In the genomic region with DNA sequence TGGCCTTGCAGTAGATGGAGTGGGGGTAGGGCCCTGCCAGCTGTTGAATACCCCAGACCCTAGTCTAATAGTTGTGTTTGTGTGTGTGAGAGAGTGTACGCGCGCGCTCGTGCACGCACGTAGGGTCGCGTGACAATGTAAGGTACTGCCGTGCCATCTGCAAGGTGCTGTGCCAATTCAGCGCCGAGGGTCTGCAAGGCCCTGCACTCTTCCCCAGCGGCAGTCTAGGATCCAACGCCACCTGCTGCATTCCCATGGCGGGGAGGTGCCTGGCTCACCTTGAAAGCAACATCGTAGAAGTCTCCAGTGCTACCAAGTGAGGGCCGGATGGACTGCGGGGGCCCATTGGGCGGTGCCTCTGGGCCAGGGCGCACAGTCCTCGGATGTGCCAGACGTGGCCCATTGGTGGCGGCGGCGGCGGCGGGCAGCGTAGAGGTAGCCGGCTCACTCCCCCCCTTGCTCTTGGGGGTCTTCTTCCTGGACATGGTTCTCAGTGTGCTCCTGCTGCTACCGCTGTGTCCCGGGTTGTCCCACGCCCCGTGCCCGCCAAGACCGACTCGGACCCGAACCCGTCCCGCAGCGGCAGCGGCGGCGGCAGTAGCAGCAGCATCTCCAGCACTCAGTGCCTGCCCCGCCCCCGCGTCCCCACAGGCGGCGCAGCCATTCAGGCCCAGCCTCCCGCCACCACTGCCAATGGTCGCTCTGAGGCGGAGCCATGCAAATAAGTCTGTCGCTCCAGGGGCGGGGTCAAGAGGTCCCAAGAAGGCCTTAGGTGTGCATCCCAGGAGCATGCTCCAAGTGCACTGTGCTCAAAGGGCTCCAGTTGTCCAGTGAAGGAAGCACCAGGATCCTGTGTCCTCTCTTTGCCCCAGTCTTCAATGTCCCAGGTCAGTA, we compare ENCODE assay signal across 8 mouse cellular contexts. TPM values are rescaled to one million over a fixed set of nuclear protein-coding genes. Genes with fewer than 3 reads are reported as not detected.
DNase-seq lines count a peak whose midpoint lies in the region; ATAC-seq and TF ChIP-seq lines count a peak whose summit lies in the region.

No protein-coding gene starts in this region.

- TF ChIP-seq CTCF in cortical plate, adult 2 months (IDR thresholded peaks at IDR 0.05; ENCODE audit: extremely low read depth, insufficient read depth, low read length), result no peak
- peak; percentile 22; the same call in 1 of the 2 replicates for TF ChIP-seq CTCF in gastrocnemius, adult 2 months (IDR thresholded peaks at IDR 0.05)
- peak; percentile 15; the same call in 1 of the 2 replicates for TF ChIP-seq CTCF in left cerebral cortex, adult 2 months (IDR thresholded peaks at IDR 0.05)

- peak overlapping the region; percentile 84 for H3K4me2 ChIP-seq in hindbrain, embryonic 15.5 days

- intact Hi-C loops in gastrocnemius, adult 2 months (cut with DNase I), result no loop called here
- intact Hi-C loops in left cerebral cortex, adult 2 months (cut with DNase I), result no loop called here

- H3K27ac ChIP-seq in cortical plate, adult 2 months (ENCODE audit: insufficient read depth, low read length), result peak overlapping the region; percentile 40; the same call in 1 of the 2 replicates
- H3K27ac ChIP-seq in gastrocnemius, adult 2 months, result peak overlapping the region; percentile 40
- 0 out of 2 replicates have a peak overlapping the region, but pooled peaks have one; percentile 35 for H3K27ac ChIP-seq in hindbrain, embryonic 15.5 days (replicated peaks)
- H3K27ac ChIP-seq in left cerebral cortex, adult 2 months, result peak overlapping the region; percentile 90

- no peaks in the 10 kb centered on the region for H3K36me3 ChIP-seq in hindbrain, embryonic 15.5 days

- ATAC-seq in activated CD4-positive, CD25-positive, alpha-beta regulatory T cell, adult 4 months, result peak; percentile 47
- ATAC-seq in hindbrain, embryonic 15.5 days (ENCODE audit: low FRiP score, low read depth), result peak; percentile 48
- ATAC-seq in megakaryocyte, adult 5-6 weeks (ENCODE audit: poor library complexity, severe bottlenecking), result peak; percentile 93

- H3K4me1 ChIP-seq in cortical plate, adult 2 months (ENCODE audit: control insufficient read depth, insufficient read depth, low read length), result peaks cover 26% of the 10 kb centered on the region
- H3K4me1 ChIP-seq in hindbrain, embryonic 15.5 days (replicated peaks), result peaks cover 62% of the 10 kb centered on the region

- peak overlapping the region; percentile 56 for H3K4me3 ChIP-seq in cortical plate, adult 2 months (ENCODE audit: insufficient read depth, low read length)
- H3K4me3 ChIP-seq in gastrocnemius, adult 2 months, result peak overlapping the region; percentile 71
- peak overlapping the region; percentile 39 for H3K4me3 ChIP-seq in hindbrain, embryonic 15.5 days
- H3K4me3 ChIP-seq in left cerebral cortex, adult 2 months, result peak overlapping the region; percentile 61

- peak; percentile 44; the same call in 1 of the 2 replicates for TF ChIP-seq POLR2A in cortical plate, adult 2 months (IDR thresholded peaks at IDR 0.05; ENCODE audit: extremely low read depth, insufficient read depth, low read length)

- no peaks in the 10 kb centered on the region for H3K9me3 ChIP-seq in hindbrain, embryonic 15.5 days

- WGBS in hindbrain, embryonic 15.5 days, result 7% methylated on average over 53 of the region's 53 CpGs

- H3K27me3 ChIP-seq in hindbrain, embryonic 15.5 days, result no peaks in the 10 kb centered on the region

- DNase-seq in gastrocnemius, adult 2 months, result peak; percentile 92
- peak; percentile 82 to 89 for DNase-seq in left cerebral cortex, adult 2 months (ENCODE audit: extremely low spot score in 1 of 2, low spot score in 2 of 2)
- peak; percentile 93 for DNase-seq in right cerebral cortex, adult 18-20 months
- DNase-seq in urinary bladder, adult 18-20 months (ENCODE audit: low spot score in 2 of 2), result peak; percentile 65 to 76

- H3K9ac ChIP-seq in hindbrain, embryonic 15.5 days, result peak overlapping the region; percentile 26

RNA-seq across cellular contexts. Expression of a gene that starts 0.7 kb away (rescaled TPM):
- 1 to 10 TPM; 2.8 to 3.3 TPM for polyA plus RNA-seq in activated CD4-positive, CD25-positive, alpha-beta regulatory T cell, adult 4 months (2017; shearing (Covaris generic))
- 97.3 and 102 TPM in 2 replicates for polyA plus RNA-seq in cortical plate, adult 2 months (2012; rRNA removed)
- total RNA-seq in gastrocnemius, adult 2 months (2021), result not detected
- polyA plus RNA-seq in hindbrain, embryonic 15.5 days (2015; fragmentation: Nextera tagmentation; extraction: Ambion mirVana), result 6.3 and 8.2 TPM in 2 replicates
- total RNA-seq in left cerebral cortex, adult 2 months (2021), result 10 to 100 TPM; 53.6 to 54.1 TPM
- 0.42 and 0.57 TPM in 2 replicates for total RNA-seq in megakaryocyte, adult 5-6 weeks (2015)
- 0.95 and 1.1 TPM in 2 replicates for total RNA-seq in megakaryocyte, adult 5-6 weeks (2017)

RNA-seq across cellular contexts. Expression of a gene that starts 5.6 kb away (rescaled TPM):
- polyA plus RNA-seq in activated CD4-positive, CD25-positive, alpha-beta regulatory T cell, adult 4 months (2017; shearing (Covaris generic)), result 10 to 100 TPM; 35.0 to 58.7 TPM
- 176 and 187 TPM in 2 replicates for polyA plus RNA-seq in cortical plate, adult 2 months (2012; rRNA removed)
- 10 to 100 TPM; 27.3 to 35.2 TPM for total RNA-seq in gastrocnemius, adult 2 months (2021)
- polyA plus RNA-seq in hindbrain, embryonic 15.5 days (2015; fragmentation: Nextera tagmentation; extraction: Ambion mirVana), result 88.7 and 91.0 TPM in 2 replicates
- 10 to 100 TPM; 81.3 to 85.3 TPM for total RNA-seq in left cerebral cortex, adult 2 months (2021)
- 46.4 and 48.1 TPM in 2 replicates for total RNA-seq in megakaryocyte, adult 5-6 weeks (2015)
- total RNA-seq in megakaryocyte, adult 5-6 weeks (2017), result 81.3 and 82.8 TPM in 2 replicates

RNA-seq across cellular contexts. Expression of a gene that starts 16.3 kb away (rescaled TPM):
- 10 to 100 TPM; 11.5 to 15.4 TPM for polyA plus RNA-seq in activated CD4-positive, CD25-positive, alpha-beta regulatory T cell, adult 4 months (2017; shearing (Covaris generic))
- 82.0 and 91.8 TPM in 2 replicates for polyA plus RNA-seq in cortical plate, adult 2 months (2012; rRNA removed)
- total RNA-seq in gastrocnemius, adult 2 months (2021), result 10 to 100 TPM; 18.3 to 25.0 TPM
- 22.6 and 30.3 TPM in 2 replicates for polyA plus RNA-seq in hindbrain, embryonic 15.5 days (2015; fragmentation: Nextera tagmentation; extraction: Ambion mirVana)
- 10 to 100 TPM; 89.1 to 97.5 TPM for total RNA-seq in left cerebral cortex, adult 2 months (2021)
- 7.8 and 10.8 TPM in 2 replicates for total RNA-seq in megakaryocyte, adult 5-6 weeks (2015)
- total RNA-seq in megakaryocyte, adult 5-6 weeks (2017), result 13.1 and 19.9 TPM in 2 replicates

RNA-seq across cellular contexts. Expression of a gene that starts 44.9 kb away (rescaled TPM):
- under 1 TPM; 0.10 to 0.17 TPM for polyA plus RNA-seq in activated CD4-positive, CD25-positive, alpha-beta regulatory T cell, adult 4 months (2017; shearing (Covaris generic))
- polyA plus RNA-seq in cortical plate, adult 2 months (2012; rRNA removed), result 106 and 109 TPM in 2 replicates
- under 1 TPM in 1 of 2 experiments, not detected in 1; 0.08 TPM for total RNA-seq in gastrocnemius, adult 2 months (2021)
- 51.4 and 55.0 TPM in 2 replicates for polyA plus RNA-seq in hindbrain, embryonic 15.5 days (2015; fragmentation: Nextera tagmentation; extraction: Ambion mirVana)
- total RNA-seq in left cerebral cortex, adult 2 months (2021), result 100 to 1,000 TPM; 134 to 144 TPM
- not detected in 2 replicates for total RNA-seq in megakaryocyte, adult 5-6 weeks (2015)
- total RNA-seq in megakaryocyte, adult 5-6 weeks (2017), result not detected in 2 replicates

RNA-seq across cellular contexts. Expression of a gene that starts 54.5 kb away (rescaled TPM):
- polyA plus RNA-seq in activated CD4-positive, CD25-positive, alpha-beta regulatory T cell, adult 4 months (2017; shearing (Covaris generic)), result 10 to 100 TPM; 12.6 to 15.3 TPM
- 37.0 and 39.1 TPM in 2 replicates for polyA plus RNA-seq in cortical plate, adult 2 months (2012; rRNA removed)
- 10 to 100 TPM; 12.1 to 14.8 TPM for total RNA-seq in gastrocnemius, adult 2 months (2021)
- 35.4 and 36.0 TPM in 2 replicates for polyA plus RNA-seq in hindbrain, embryonic 15.5 days (2015; fragmentation: Nextera tagmentation; extraction: Ambion mirVana)
- total RNA-seq in left cerebral cortex, adult 2 months (2021), result 10 to 100 TPM; 34.5 to 37.1 TPM
- total RNA-seq in megakaryocyte, adult 5-6 weeks (2015), result 12.5 and 14.6 TPM in 2 replicates
- 42.3 and 43.2 TPM in 2 replicates for total RNA-seq in megakaryocyte, adult 5-6 weeks (2017)

Comparison
In these comparisons a context has a peak if more than half of its experiments do, and no peak if none do; other contexts are left out.
1. Peak in every context shown above with its lines: DNase-seq, ATAC-seq, H3K4me3 ChIP-seq and H3K27ac ChIP-seq.
2. H3K27ac ChIP-seq: peak in every context shown above with its lines; median percentile 90 in left cerebral cortex, adult 2 months; 40 in cortical plate, adult 2 months; 40 in gastrocnemius, adult 2 months; 35 in hindbrain, embryonic 15.5 days.
3. RNA of a gene that starts 0.7 kb away (total RNA-seq): 53.6 to 54.1 TPM in left cerebral cortex, adult 2 months; 0.42 to 1.1 TPM in megakaryocyte, adult 5-6 weeks and not detected in gastrocnemius, adult 2 months; every median in the first group is over 10 times any median in the second.